ENCODE assay signal across 9 mouse cellular contexts in genomic region chr19:7160151-7160906, GRCm38 (mm10). TPM values are rescaled to one million over a fixed set of nuclear protein-coding genes. Genes with fewer than 3 reads are reported as not detected.
DNase-seq lines count a peak whose midpoint lies in the region; ATAC-seq and TF ChIP-seq lines count a peak whose summit lies in the region.
"Had no signal": no experiment of that assay in that cellular context is flagged by ENCODE, and none has a peak within 500 bp of the region (broad histone marks: within the 10 kb centered on the region; RNA-seq: fewer than 3 reads in every experiment).

No protein-coding gene starts in this region.

- ATAC-seq in embryonic facial prominence, embryonic 14.5 days (ENCODE audit: low read depth) = peak; percentile 48
- peak; percentile 57; the same call in 1 of the 2 replicates for ATAC-seq in stomach, embryonic 16.5 days (ENCODE audit: insufficient read depth, low FRiP score)
- ATAC-seq: Patski had no signal

- H3K4me2 ChIP-seq in embryonic facial prominence, embryonic 14.5 days (ENCODE audit: low read depth, low read length) = peak overlapping the region; percentile 31
- H3K4me2 ChIP-seq in stomach, embryonic 16.5 days (ENCODE audit: low read depth, low read length) = no peak overlapping the region

- no peak overlapping the region for H3K9ac ChIP-seq in ES-Bruce4 (ENCODE audit: low read depth, poor library complexity, severe bottlenecking)
- peak overlapping the region; percentile 26; the same call in 1 of the 2 replicates for H3K9ac ChIP-seq in embryonic facial prominence, embryonic 14.5 days (ENCODE audit: low read depth, low read length)
- H3K9ac ChIP-seq in stomach, embryonic 16.5 days (ENCODE audit: low read length) = peak overlapping the region; percentile 56

- TF ChIP-seq EP300 in ES-Bruce4 (IDR thresholded peaks at IDR 0.05; ENCODE audit: insufficient read depth, low read depth, low read length) = no peak

- H3K4me1 ChIP-seq in ES-Bruce4 (ENCODE audit: control insufficient read depth, insufficient read depth, low read length) = no peaks in the 10 kb centered on the region
- H3K4me1 ChIP-seq in embryonic facial prominence, embryonic 14.5 days (ENCODE audit: control insufficient read depth, insufficient read depth, low read length) = peaks cover 37% of the 10 kb centered on the region
- H3K4me1 ChIP-seq in stomach, embryonic 16.5 days (ENCODE audit: control insufficient read depth, insufficient read depth, low read length) = peaks cover 28% of the 10 kb centered on the region

- WGBS in embryonic facial prominence, embryonic 14.5 days = 5% methylated on average over 14 of the region's 14 CpGs
- 17% methylated on average over 14 of the region's 14 CpGs for WGBS in stomach, embryonic 16.5 days

- DNase-seq in gastrocnemius, postnatal 14 days = peak; percentile 37
- DNase-seq in gastrocnemius, postnatal 4 days (ENCODE audit: low spot score in 2 of 2) = no peak
- DNase-seq in embryonic facial prominence, embryonic 14.5 days (ENCODE audit: low spot score) = peak; percentile 79
- peak; percentile 72 to 78 for DNase-seq in kidney, adult 8-10 months
- peak; percentile 17 for DNase-seq in lung, postnatal 14 days
- no peak for DNase-seq in Muller cell, postnatal 12 days (ENCODE audit: inconsistent ontology term)

- no peak overlapping the region for H3K27ac ChIP-seq in ES-Bruce4 (ENCODE audit: insufficient read depth, low read length)
- H3K27ac ChIP-seq in embryonic facial prominence, embryonic 14.5 days (replicated peaks; ENCODE audit: low read depth, low read length) = no peak overlapping the region
- H3K27ac ChIP-seq in stomach, embryonic 16.5 days (ENCODE audit: low read length) = no peak overlapping the region

- no peaks in the 10 kb centered on the region for H3K36me3 ChIP-seq in ES-Bruce4 (ENCODE audit: control insufficient read depth, insufficient read depth, low read length, poor library complexity, severe bottlenecking)
- H3K36me3 ChIP-seq in embryonic facial prominence, embryonic 14.5 days (ENCODE audit: control insufficient read depth, insufficient read depth, low read length) = no peaks in the 10 kb centered on the region
- no peaks in the 10 kb centered on the region for H3K36me3 ChIP-seq in stomach, embryonic 16.5 days (ENCODE audit: control insufficient read depth, insufficient read depth, low read length)

- H3K27me3 ChIP-seq in ES-Bruce4 (ENCODE audit: control insufficient read depth, insufficient read depth, low read length, poor library complexity, severe bottlenecking) = peaks cover 8% of the 10 kb centered on the region
- 0 out of 2 replicates have a peak, but pooled peaks cover 9% of the 10 kb centered on the region for H3K27me3 ChIP-seq in embryonic facial prominence, embryonic 14.5 days (replicated peaks; ENCODE audit: control insufficient read depth, insufficient read depth, low read length)
- peaks cover 12% of the 10 kb centered on the region for H3K27me3 ChIP-seq in stomach, embryonic 16.5 days (ENCODE audit: control insufficient read depth, insufficient read depth, low read length)
- H3K27me3 ChIP-seq: Patski had no signal

- no peak overlapping the region for H3K4me3 ChIP-seq in ES-Bruce4 (ENCODE audit: low read depth, low read length)
- H3K4me3 ChIP-seq in embryonic facial prominence, embryonic 14.5 days (ENCODE audit: low read depth, low read length) = no peak overlapping the region
- no peak overlapping the region for H3K4me3 ChIP-seq in stomach, embryonic 16.5 days (replicated peaks; ENCODE audit: low read length)

- H3K9me3 ChIP-seq in ES-Bruce4 (replicated peaks; ENCODE audit: control insufficient read depth, insufficient read depth, low read length, poor library complexity, severe bottlenecking) = no peaks in the 10 kb centered on the region
- H3K9me3 ChIP-seq in embryonic facial prominence, embryonic 14.5 days (ENCODE audit: control insufficient read depth, low read length) = no peaks in the 10 kb centered on the region
- H3K9me3 ChIP-seq in stomach, embryonic 16.5 days (replicated peaks; ENCODE audit: control insufficient read depth, low read length) = no peaks in the 10 kb centered on the region

- no peak for TF ChIP-seq POLR2A in ES-Bruce4 (IDR thresholded peaks at IDR 0.05; ENCODE audit: insufficient read depth, low read length)

- TF ChIP-seq CTCF in ES-Bruce4 (IDR thresholded peaks at IDR 0.05; ENCODE audit: low read depth, low read length) = peak; percentile 92

- intact Hi-C loops in gastrocnemius, postnatal 14 days (cut with DNase I; ENCODE audit: low total_unique reads) = loop anchor here (5.0 kb wide), 1 partner anchor 38 kb away; no protein-coding TSS in a partner anchor

RNA-seq across cellular contexts. Expression of gene Otub1, which starts 45.8 kb away (rescaled TPM):
- 10 to 100 TPM; 52.6 to 62.6 TPM for total RNA-seq in gastrocnemius, postnatal 14 days (2021)
- total RNA-seq in gastrocnemius, postnatal 4 days (2021) = 10 to 100 TPM; 73.9 to 79.3 TPM
- 86.7 and 87.5 TPM in 2 replicates for polyA plus RNA-seq in ES-Bruce4 (2011; ENCODE audit: insufficient read depth, insufficient read length, low read depth, missing spikeins)
- 172 and 199 TPM in 2 replicates for polyA plus RNA-seq in embryonic facial prominence, embryonic 14.5 days (2014; fragmentation: Nextera tagmentation; extraction: Ambion mirVana)
- 157 and 169 TPM in 2 replicates for polyA plus RNA-seq in stomach, embryonic 16.5 days (2015; fragmentation: Nextera tagmentation; extraction: Ambion mirVana)

RNA-seq across cellular contexts. Expression of gene Flrt1, which starts 54.8 kb away (rescaled TPM):
- total RNA-seq in gastrocnemius, postnatal 14 days (2021) = under 1 TPM; 0.27 to 0.51 TPM
- total RNA-seq in gastrocnemius, postnatal 4 days (2021) = 1 to 10 TPM in 1 of 2 experiments, under 1 TPM in 1; 0.91 to 1.4 TPM
- 0.51 and 0.82 TPM in 2 replicates for polyA plus RNA-seq in ES-Bruce4 (2011; ENCODE audit: insufficient read depth, insufficient read length, low read depth, missing spikeins)
- 10.4 and 10.5 TPM in 2 replicates for polyA plus RNA-seq in embryonic facial prominence, embryonic 14.5 days (2014; fragmentation: Nextera tagmentation; extraction: Ambion mirVana)
- 3.4 and 3.6 TPM in 2 replicates for polyA plus RNA-seq in stomach, embryonic 16.5 days (2015; fragmentation: Nextera tagmentation; extraction: Ambion mirVana)

RNA-seq across cellular contexts. Expression of gene Cox8a, which starts 57.1 kb away (rescaled TPM):
- total RNA-seq in gastrocnemius, postnatal 14 days (2021) = 100 to 1,000 TPM; 167 TPM
- 100 to 1,000 TPM; 437 to 448 TPM for total RNA-seq in gastrocnemius, postnatal 4 days (2021)
- polyA plus RNA-seq in ES-Bruce4 (2011; ENCODE audit: insufficient read depth, insufficient read length, low read depth, missing spikeins) = 584 and 638 TPM in 2 replicates
- 995 and 1,073 TPM in 2 replicates for polyA plus RNA-seq in embryonic facial prominence, embryonic 14.5 days (2014; fragmentation: Nextera tagmentation; extraction: Ambion mirVana)
- polyA plus RNA-seq in stomach, embryonic 16.5 days (2015; fragmentation: Nextera tagmentation; extraction: Ambion mirVana) = 986 and 1,009 TPM in 2 replicates

Comparison
In these comparisons a context has a peak if more than half of its experiments do, and no peak if none do; other contexts are left out.
1. DNase-seq: peak in gastrocnemius, postnatal 14 days (single experiment), embryonic facial prominence, embryonic 14.5 days (single experiment), kidney, adult 8-10 months (2 of 2) and lung, postnatal 14 days (single experiment); none in gastrocnemius, postnatal 4 days (0 of 2) and Muller cell, postnatal 12 days (single experiment).